Mouse (Mus musculus): ENCODE data around the gene Celf2.

The Celf2 gene

GRCm38 (mm10) chr2:6739998-6740668, 769.2 kb downstream of the Celf2 start:
- DNase-seq (ENCODE audit: inconsistent ontology term) = peak; percentile 61

GRCm38 (mm10) chr2:6732026-6732425, 777.3 kb downstream of the Celf2 start:
- DNase-seq (ENCODE audit: inconsistent ontology term) = no peak

- DNase-seq (ENCODE audit: inconsistent ontology term) = no peak
Observed at GRCm38 (mm10) chr2:6730860-6731259, 778.5 kb downstream of the Celf2 start.

GRCm38 (mm10) chr2:6729984-6730383, 779.4 kb downstream of the Celf2 start:
- DNase-seq (ENCODE audit: inconsistent ontology term) = no peak

- DNase-seq (ENCODE audit: inconsistent ontology term) = no peak
Observed at GRCm38 (mm10) chr2:6728840-6729252, 780.5 kb downstream of the Celf2 start.

DNA sequence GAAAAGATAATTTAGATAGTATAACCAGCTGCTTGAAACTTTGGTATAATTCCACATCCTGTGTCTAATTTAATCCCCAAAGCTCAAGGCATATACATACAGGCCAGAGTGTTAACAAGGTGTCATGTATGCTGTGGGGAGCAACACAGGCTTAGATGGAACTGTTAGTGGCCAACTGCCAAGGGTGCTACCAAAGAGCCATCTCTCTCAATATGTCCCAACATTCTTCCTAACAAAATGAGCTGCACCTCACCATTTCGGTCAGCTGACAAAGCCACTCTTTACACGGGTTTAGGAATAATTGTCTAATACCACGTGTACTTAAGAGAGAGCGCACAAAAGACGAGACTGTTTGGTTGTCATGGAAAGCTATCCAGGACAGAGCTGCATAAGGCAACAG, 782.0 kb downstream of the Celf2 start:
- DNase-seq (ENCODE audit: inconsistent ontology term) = no peak

GRCm38 (mm10) chr2:6726071-6726470, 783.3 kb downstream of the Celf2 start:
- DNase-seq (ENCODE audit: inconsistent ontology term) = no peak

DNA sequence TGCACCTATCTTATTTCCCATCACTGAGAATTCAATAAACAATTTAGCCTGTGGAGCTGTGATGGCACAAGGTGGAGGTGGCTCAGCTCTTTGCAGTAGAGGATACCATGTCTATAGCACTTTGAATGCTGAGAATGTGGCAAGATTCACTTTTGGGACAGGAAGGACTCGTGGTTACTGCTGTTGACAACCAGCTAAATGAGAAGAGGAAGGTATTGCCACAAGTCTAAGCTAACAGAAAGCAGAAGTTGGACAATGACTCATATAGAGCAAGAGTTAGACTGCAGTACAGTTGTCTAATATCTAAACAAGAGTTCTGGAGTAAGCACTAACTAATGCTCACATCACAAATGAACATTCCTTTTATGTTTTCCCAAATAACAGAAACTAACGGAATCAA, 785.8 kb downstream of the Celf2 start:
- DNase-seq (ENCODE audit: inconsistent ontology term) = peak; percentile 56

DNA sequence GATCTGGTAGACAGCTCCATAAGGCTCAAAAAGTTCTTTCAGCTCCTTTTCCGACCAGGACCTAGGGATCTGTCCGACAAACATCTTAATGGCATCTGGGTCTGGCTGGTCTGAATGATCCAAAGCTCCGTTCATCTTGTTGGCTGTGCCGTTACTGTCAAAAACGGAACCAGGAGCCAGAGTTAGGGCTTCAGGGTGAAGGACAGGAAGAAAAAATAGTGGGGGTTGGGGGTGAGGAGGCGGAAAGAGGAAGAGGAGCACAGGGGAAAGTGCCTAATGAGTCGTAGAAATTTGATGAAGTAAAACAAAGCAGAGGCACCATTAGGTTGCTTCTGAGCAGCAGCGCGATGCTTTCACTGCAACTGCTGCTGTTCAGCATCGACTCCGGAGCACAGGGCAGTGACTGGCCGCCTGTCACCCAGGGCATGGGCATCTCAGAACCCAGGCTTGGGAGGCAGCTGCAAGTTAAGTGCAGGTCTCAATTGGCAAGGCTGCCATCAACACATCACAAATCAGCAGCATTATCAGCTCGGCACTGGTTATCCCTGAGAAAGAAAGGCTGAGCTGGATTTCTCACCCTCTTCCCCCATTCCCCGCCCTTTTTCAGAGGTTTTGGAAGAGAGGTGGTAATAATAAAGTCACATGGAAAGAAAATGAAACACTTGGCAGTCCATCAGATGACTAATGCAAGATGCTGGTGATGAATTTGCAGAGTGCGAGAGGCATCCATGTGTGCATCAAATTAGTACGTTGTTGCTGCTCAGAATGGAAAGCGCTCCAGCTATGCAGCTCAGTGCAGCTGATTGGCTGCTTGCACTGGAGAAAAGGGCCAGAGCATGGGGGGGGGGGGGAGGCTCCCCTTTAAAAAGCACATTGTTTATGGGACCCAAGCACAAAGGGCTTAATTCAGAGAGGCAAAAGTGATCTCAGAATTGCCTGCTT, 787.6 kb downstream of the Celf2 start:
- DNase-seq (ENCODE audit: inconsistent ontology term) = peak; percentile 97

GRCm38 (mm10) chr2:6720753-6721459, 788.5 kb downstream of the Celf2 start:
- DNase-seq (ENCODE audit: inconsistent ontology term) = peak; percentile 57

- no peak for DNase-seq (ENCODE audit: inconsistent ontology term)
Observed at GRCm38 (mm10) chr2:6718864-6719263, 790.5 kb downstream of the Celf2 start.

GRCm38 (mm10) chr2:6717953-6718352, 791.4 kb downstream of the Celf2 start:
- no peak for DNase-seq (ENCODE audit: inconsistent ontology term)

DNA sequence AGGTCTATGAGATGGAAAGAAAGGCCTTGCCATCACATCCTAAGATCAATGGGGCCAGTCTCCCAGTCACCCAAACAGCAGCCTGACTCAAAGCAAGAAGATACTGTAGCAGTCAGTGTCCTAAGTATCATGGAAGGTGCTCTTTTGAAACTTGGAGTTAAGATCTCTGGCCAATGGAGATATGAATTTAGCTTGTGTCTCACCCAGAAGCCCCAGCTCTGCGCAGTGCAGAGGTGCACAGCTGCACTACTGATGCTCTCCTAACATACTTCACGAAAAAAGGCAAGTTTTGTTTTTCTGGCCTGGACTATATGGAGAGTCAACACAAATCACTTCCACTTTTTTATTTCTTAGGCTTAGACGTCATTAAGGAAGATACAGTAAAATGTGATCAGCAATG, 793.8 kb downstream of the Celf2 start:
- no peak for DNase-seq (ENCODE audit: inconsistent ontology term)

DNA sequence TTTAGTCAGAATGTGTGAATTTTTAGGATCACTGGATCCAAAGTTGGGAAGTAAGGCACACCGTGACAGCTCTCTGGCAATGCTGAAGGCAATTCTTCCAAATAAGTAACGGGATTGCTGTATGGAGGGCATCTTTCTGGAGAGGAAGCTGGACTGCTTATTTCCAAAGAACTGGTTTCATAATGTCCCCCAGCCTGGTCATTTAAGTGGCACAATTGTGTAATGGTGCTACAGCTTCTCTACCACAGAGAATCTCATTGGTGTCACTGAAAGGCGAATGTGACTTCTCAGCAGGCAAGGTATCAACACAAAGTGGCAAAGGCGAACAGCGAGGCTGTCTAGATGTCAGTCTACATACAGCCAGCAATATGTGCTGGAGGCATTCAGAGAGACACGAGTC, 795.8 kb downstream of the Celf2 start:
- DNase-seq (ENCODE audit: inconsistent ontology term) = no peak

GRCm38 (mm10) chr2:6710687-6711430, 798.5 kb downstream of the Celf2 start:
- no peak for DNase-seq (ENCODE audit: inconsistent ontology term)

GRCm38 (mm10) chr2:6707959-6708519, 801.3 kb downstream of the Celf2 start:
- DNase-seq (ENCODE audit: inconsistent ontology term) = no peak

GRCm38 (mm10) chr2:6707276-6707675, 802.1 kb downstream of the Celf2 start:
- DNase-seq (ENCODE audit: inconsistent ontology term) = no peak

DNA sequence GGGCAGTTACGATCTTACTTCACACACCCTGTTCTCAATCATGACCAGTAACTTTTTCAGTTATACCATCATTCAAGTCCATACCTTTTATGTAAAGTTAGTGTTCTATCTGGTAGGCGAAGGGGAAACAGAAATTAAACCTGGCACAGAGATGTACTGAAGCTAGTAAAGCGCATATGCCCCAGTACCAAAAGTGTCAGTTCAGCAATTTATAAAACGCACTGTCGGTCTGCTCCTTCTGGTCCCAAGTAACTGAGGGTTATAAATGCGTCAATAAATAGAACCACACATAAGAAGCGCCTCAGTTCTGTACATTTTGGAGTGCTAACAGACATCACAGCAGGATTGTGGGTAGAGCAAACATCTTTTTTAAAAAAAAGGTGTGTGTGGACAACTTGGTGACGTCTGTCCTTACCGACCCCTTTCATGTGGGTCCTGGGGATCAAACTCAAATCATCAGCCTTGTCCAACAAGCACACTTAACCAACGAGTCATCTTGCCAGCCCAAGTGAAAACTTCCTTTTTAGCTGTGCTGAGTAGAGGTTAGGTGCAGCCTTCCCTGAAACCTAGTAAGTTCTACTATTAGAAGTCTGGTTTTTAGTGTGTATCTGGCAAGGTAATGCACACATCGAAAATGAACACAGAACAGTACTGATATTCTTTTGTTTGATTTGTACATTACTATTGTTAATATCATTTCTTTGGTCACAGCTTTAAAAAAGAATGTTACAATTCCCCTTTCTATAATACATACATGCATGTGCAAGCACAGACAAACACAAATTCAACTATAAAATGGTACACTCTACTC, 803.2 kb downstream of the Celf2 start:
- DNase-seq (ENCODE audit: inconsistent ontology term) = no peak

DNA sequence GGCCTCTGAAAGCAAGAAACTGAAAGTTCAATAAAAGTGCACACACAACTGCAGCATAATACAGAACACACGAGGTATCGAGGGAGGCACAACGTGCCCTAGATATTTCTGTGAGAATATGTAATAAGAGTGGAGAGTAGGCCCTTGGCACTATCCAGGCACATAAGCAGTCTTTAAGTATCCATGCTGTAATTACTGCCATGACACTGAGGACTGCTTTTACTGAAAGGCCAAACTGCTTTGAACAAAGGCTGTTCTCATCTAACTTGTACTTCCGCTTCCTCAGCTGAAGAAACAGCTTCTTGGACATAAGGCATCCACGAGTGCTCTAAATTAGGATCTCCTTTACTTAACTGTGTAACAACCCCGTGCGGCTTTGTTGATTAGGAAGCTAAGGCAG, 803.9 kb downstream of the Celf2 start:
- DNase-seq (ENCODE audit: inconsistent ontology term) = no peak

- DNase-seq (ENCODE audit: inconsistent ontology term) = no peak
Observed at GRCm38 (mm10) chr2:6704804-6705203, 804.6 kb downstream of the Celf2 start.
